Mouse (Mus musculus): ENCODE measurements around the gene Elavl3.

DNA sequence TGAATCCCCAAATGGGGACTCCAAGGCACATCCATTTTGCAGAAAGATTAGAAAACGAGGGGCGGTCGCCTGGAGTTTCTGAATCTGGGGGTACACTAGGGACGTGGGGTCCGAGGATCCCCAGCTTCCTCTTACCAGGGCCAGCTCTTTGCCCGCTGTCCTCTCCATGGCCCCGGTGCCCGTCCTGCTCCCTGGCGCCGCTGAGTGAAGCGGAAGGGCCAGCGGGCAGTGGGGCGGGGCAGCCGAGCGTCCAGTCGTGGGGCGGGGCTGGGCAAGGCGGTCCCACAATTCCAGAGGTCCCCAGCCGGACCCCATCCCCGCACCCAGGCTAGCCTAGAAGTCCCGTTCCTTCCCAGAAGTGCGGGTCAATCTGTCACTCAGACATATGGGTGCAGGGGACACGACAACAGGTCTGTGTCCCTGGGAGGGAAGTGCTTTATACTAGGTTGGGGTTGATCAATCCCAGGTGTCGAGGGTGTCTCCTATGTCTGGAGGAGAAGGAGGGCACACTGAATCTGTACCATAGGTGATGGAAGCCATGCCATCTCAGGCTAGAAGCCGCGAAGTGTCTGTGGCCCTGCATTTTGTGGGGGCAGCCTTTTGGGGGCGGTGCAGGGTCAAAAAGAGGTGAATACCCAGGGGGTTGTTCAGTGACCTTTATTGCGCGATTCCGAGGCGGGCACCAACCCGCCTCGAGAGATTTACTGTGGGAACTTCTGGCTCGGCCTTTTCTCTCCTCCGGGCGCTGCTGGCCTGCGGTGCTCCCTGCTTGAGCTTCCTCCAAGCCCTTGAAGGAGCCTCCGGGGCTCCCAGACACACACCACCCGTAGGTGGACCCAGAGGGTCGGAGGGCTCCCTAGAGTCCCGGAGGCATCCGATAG is 62.4 kb downstream of the Elavl3 start, which contains the start of gene Rgl3:
- no peak for TF ChIP-seq GATA1 (IDR thresholded peaks at IDR 0.05; ENCODE audit: borderline replicate concordance, low read length)
- TF ChIP-seq FLI1 (IDR thresholded peaks at IDR 0.05; ENCODE audit: low read length), result no peak
